Mouse (Mus musculus) stomach, postnatal 0 days (tissue): Measurements from ENCODE around the gene Cx3cl1. TPM values are rescaled to one million over a fixed set of nuclear protein-coding genes. Genes with fewer than 3 reads are reported as not detected.

Experiments
- ATAC-seq: fragments of 200-750 bp; cut with Nextera tagmentation; 2 replicates; pipeline ENCODE4 v1.8.0; 2017; ENCODE audit not compliant: low FRiP score, low TSS enrichment
- DNase-seq: peaks from one replicate; pipeline ENCODE4 v3.0.0-alpha.2; 2016; ENCODE audit warnings: low spot score
- H3K27ac ChIP-seq: fragments of 300-500 bp; sonication (generic); replicated peaks from 2 replicates; pipeline ENCODE4 v1.5.1; 2014; ENCODE audit warnings: mild to moderate bottlenecking, control low read depth
- H3K27me3 ChIP-seq: fragments of 300-500 bp; sonication (generic); 2 replicates; pipeline ENCODE4 v1.6.1; 2014; ENCODE audit warnings: low read length; ENCODE audit not compliant: control insufficient read depth, insufficient read depth
- H3K36me3 ChIP-seq: fragments of 300-500 bp; sonication (generic); 2 replicates; pipeline ENCODE4 v1.6.1; 2014; ENCODE audit warnings: low read length, mixed read lengths; ENCODE audit not compliant: control insufficient read depth, insufficient read depth
- H3K4me1 ChIP-seq: fragments of 300-500 bp; sonication (generic); replicated peaks from 2 replicates; pipeline ENCODE4 v1.6.1; 2014; ENCODE audit warnings: antibody characterized with exemption; ENCODE audit not compliant: control insufficient read depth, insufficient read depth
- H3K4me2 ChIP-seq: fragments of 300-500 bp; sonication (generic); replicated peaks from 2 replicates; pipeline ENCODE4 v1.6.1; 2014; ENCODE audit warnings: low read depth, mild to moderate bottlenecking, control low read depth, moderate library complexity
- H3K4me3 ChIP-seq: fragments of 300-500 bp; sonication (generic); 2 replicates; pipeline ENCODE4 v1.5.1; 2014; ENCODE audit warnings: low read depth, low read length, control low read depth
- H3K9ac ChIP-seq: fragments of 300-500 bp; sonication (generic); 2 replicates; pipeline ENCODE4 v1.6.1; 2014; ENCODE audit warnings: mild to moderate bottlenecking, low read length, control low read depth, mixed read lengths
- H3K9me3 ChIP-seq: fragments of 300-500 bp; sonication (generic); 2 replicates; pipeline ENCODE4 v1.6.1; 2016; ENCODE audit warnings: low read length; ENCODE audit not compliant: control insufficient read depth
- CTCF ChIP-seq: IDR thresholded peaks from 2 replicates; pipeline ENCODE4 v1.5.1; 2016; ENCODE audit warnings: antibody characterized with exemption, low read depth, mild to moderate bottlenecking, moderate library complexity
- EP300 ChIP-seq: optimal IDR thresholded peaks from 2 replicates; pipeline ENCODE3; 2016; ENCODE audit warnings: antibody characterized with exemption
- WGBS: fragments of 180-500 bp; shearing (Covaris S2); extraction: QIAGEN DNeasy Blood & Tissue Kit; methylation state at CpG from one replicate; pipeline ENCODE4 v1.1.7; 2014; 5-methylcytosine and 5-hydroxymethylcytosine counted together
- polyA plus RNA-seq: library from polyadenylated mRNA; unstranded; fragments of >200 nt; fragmentation: Nextera tagmentation; extraction: Ambion mirVana; gene quantifications from 2 replicates; pipeline ENCODE4 v1.2.1, GENCODE M21; 2015

The Cx3cl1 gene
- polyA plus RNA-seq, 1 experiment from 2014 or later = 18.0 TPM

DNA sequence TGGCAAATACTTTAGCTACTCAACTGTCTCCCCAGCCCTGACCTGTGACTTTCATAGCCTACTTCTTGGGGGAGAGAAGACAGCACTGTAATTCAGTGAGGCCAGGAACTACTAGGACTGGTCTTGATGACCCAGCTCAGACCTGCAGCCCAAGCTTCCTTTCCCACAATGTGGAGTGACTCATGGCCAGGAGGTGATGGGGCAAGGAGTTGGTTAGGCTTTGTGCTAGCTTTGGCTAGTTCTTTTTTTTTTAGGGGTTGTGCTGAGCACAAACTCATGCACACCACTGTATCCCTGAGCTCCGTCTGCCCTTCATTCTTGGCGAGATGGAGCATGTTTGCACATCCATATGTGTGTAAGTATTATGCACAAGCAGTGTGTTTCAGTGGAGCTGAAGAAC is 4.5 kb downstream of the Cx3cl1 start:
- Histone ChIP-seq H3K4me2 (no peak overlapping the region), H3K36me3 (no peaks in the 10 kb centered on the region), H3K27ac (no peak overlapping the region), H3K4me1 (peaks cover 7% of the 10 kb centered on the region), H3K9ac (no peak overlapping the region), H3K4me3 (no peak overlapping the region), H3K9me3 (no peaks in the 10 kb centered on the region), H3K27me3 (no peaks in the 10 kb centered on the region)
- no peak for DNase-seq
- ATAC-seq = no peak
- WGBS = 61% methylated on average over 2 of the region's 2 CpGs
- no peak for TF ChIP-seq EP300
- TF ChIP-seq CTCF = no peak

DNA sequence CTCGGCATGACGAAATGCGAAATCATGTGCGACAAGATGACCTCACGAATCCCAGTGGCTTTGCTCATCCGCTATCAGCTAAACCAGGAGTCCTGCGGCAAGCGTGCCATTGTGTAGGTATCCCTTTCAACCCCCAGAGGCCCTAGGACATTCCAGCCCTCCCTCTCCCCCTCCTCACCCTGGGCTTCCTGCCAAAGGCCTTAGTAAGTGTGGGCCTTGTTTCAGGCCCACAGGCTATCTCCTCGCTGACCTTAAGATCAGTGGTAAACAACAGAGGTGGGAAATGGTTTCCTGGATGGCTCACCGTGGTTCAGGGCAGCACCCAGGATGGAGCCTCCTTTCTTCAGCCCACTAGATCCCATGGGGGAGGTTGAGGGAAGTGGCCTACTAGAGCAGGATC is 6.2 kb downstream of the Cx3cl1 start:
- H3K9ac ChIP-seq = no peak overlapping the region
- ATAC-seq = 0 out of 2 replicates have a peak, but pooled peaks have one; percentile 13
- no peak for TF ChIP-seq EP300
- TF ChIP-seq CTCF = no peak
- 66% methylated on average over 10 of the region's 10 CpGs for WGBS
- no peak overlapping the region for H3K4me3 ChIP-seq
- H3K4me1 ChIP-seq = no peaks in the 10 kb centered on the region; the same call in 1 of the 2 replicates
- H3K9me3 ChIP-seq = no peaks in the 10 kb centered on the region
- DNase-seq = peak; percentile 36
- no peak overlapping the region for H3K4me2 ChIP-seq
- no peaks in the 10 kb centered on the region for H3K36me3 ChIP-seq
- no peaks in the 10 kb centered on the region for H3K27me3 ChIP-seq
- peak overlapping the region; percentile 75 for H3K27ac ChIP-seq

- H3K4me1 ChIP-seq = no peaks in the 10 kb centered on the region; the same call in 1 of the 2 replicates
- WGBS = 18% methylated on average over 5 of the region's 5 CpGs
- peak; percentile 61 for ATAC-seq
These were observed 6.7 kb downstream of the Cx3cl1 start for GRCm38 (mm10) chr8:94778473-94778872.

GRCm38 (mm10) chr8:94778895-94779533 is 7.2 kb downstream of the Cx3cl1 start:
- WGBS = 67% methylated on average over 10 of the region's 10 CpGs
- TF ChIP-seq EP300 = no peak
- TF ChIP-seq CTCF = no peak
- Histone ChIP-seq H3K9ac (no peak overlapping the region), H3K4me1 (no peaks in the 10 kb centered on the region; the same call in 1 of the 2 replicates), H3K36me3 (no peaks in the 10 kb centered on the region), H3K9me3 (no peaks in the 10 kb centered on the region), H3K4me3 (no peak overlapping the region), H3K4me2 (no peak overlapping the region), H3K27ac (peak overlapping the region; percentile 75), H3K27me3 (no peaks in the 10 kb centered on the region)
- ATAC-seq = no peak
- no peak for DNase-seq

More at GRCm38 (mm10) chr8:94778473-94778872, 6.7 kb downstream of the Cx3cl1 start:
- Histone ChIP-seq H3K9ac (no peak overlapping the region), H3K27me3 (no peaks in the 10 kb centered on the region), H3K27ac (peak overlapping the region; percentile 75), H3K9me3 (no peaks in the 10 kb centered on the region), H3K4me2 (no peak overlapping the region), H3K36me3 (no peaks in the 10 kb centered on the region), H3K4me3 (no peak overlapping the region)
- TF ChIP-seq CTCF = no peak
- no peak for TF ChIP-seq EP300
- peak; percentile 69 for DNase-seq

DNA sequence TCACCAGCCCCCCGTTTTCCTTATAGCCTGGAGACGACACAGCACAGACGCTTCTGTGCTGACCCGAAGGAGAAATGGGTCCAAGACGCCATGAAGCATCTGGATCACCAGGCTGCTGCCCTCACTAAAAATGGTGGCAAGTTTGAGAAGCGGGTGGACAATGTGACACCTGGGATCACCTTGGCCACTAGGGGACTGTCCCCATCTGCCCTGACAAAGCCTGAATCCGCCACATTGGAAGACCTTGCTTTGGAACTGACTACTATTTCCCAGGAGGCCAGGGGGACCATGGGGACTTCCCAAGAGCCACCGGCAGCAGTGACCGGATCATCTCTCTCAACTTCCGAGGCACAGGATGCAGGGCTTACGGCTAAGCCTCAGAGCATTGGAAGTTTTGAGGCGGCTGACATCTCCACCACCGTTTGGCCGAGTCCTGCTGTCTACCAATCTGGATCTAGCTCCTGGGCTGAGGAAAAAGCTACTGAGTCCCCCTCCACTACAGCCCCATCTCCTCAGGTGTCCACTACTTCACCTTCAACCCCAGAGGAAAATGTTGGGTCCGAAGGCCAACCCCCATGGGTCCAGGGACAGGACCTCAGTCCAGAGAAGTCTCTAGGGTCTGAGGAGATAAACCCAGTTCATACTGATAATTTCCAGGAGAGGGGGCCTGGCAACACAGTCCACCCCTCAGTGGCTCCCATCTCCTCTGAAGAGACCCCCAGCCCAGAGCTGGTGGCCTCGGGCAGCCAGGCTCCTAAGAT is 7.9 kb downstream of the Cx3cl1 start:
- H3K9me3 ChIP-seq = no peaks in the 10 kb centered on the region
- no peak overlapping the region for H3K4me3 ChIP-seq
- TF ChIP-seq CTCF (no peak), EP300 (no peak)
- H3K4me1 ChIP-seq = no peaks in the 10 kb centered on the region; the same call in 1 of the 2 replicates
- no peak for DNase-seq
- H3K27ac ChIP-seq = no peak overlapping the region
- WGBS = 90% methylated on average over 16 of the region's 16 CpGs
- H3K9ac ChIP-seq = no peak overlapping the region
- ATAC-seq = no peak
- no peaks in the 10 kb centered on the region for H3K27me3 ChIP-seq
- H3K4me2 ChIP-seq = no peak overlapping the region
- H3K36me3 ChIP-seq = no peaks in the 10 kb centered on the region
